Mouse (Mus musculus) gastrocnemius, postnatal 14 days (tissue): Measurements from ENCODE around the gene Med17. TPM values are rescaled to one million over a fixed set of nuclear protein-coding genes. Genes with fewer than 3 reads are reported as not detected.
"Not testable (repeated sequence)": the region's sequence is repeated elsewhere in the genome, so short reads cannot be mapped to it uniquely, and the experiment has no call there.

Experiments
- DNase-seq: peaks from one replicate; pipeline ENCODE4 v3.0.0; 2021; ENCODE audit warnings: mixed read lengths
- intact Hi-C: fragments of 180-260 bp; cut with DNase I; formaldehyde crosslinking; loops from one replicate; pipeline ENCODE4 v1.15.1; 2025; ENCODE audit warnings: low total_unique reads
- long read RNA-seq, 2 experiments: library from polyadenylated mRNA; stranded (forward); transcript quantifications; one replicate each; pipeline ENCODE4 v2.0.0; 2021
- total RNA-seq, 2 experiments: library from RNA; stranded (reverse); gene quantifications; 2 replicates each; pipeline ENCODE4 v1.2.3; 2021

The Med17 gene
- total RNA-seq: 10 to 100 TPM; 11.0 to 12.2 TPM
- long read RNA-seq, experiment 1, transcript Med17-201 (12 exons, 3,964 nt): major isoform, 9 of 11 reads
- long read RNA-seq, experiment 1, partial matches to known transcripts: 2 of 11 reads
- long read RNA-seq, experiment 1, other reads (novel, unspliced or antisense): 0 of 11 reads
- long read RNA-seq, experiment 2, transcript Med17-201 (12 exons, 3,964 nt): major isoform, 9 of 10 reads
- long read RNA-seq, experiment 2, partial matches to known transcripts: 0 of 10 reads
- long read RNA-seq, experiment 2, other reads (novel, unspliced or antisense): 1 of 10 reads

GRCm38 (mm10) chr9:15279649-15280490 is at the start of gene Med17:
TSS of gene Med17 (minus strand) at chr9:15279931.
- intact Hi-C loops: no loop called here
- DNase-seq: peak; percentile 93

GRCm38 (mm10) chr9:15318170-15318742 is 38.5 kb upstream of the Med17 start:
- no peak for DNase-seq
- intact Hi-C loops: no loop called here

DNA sequence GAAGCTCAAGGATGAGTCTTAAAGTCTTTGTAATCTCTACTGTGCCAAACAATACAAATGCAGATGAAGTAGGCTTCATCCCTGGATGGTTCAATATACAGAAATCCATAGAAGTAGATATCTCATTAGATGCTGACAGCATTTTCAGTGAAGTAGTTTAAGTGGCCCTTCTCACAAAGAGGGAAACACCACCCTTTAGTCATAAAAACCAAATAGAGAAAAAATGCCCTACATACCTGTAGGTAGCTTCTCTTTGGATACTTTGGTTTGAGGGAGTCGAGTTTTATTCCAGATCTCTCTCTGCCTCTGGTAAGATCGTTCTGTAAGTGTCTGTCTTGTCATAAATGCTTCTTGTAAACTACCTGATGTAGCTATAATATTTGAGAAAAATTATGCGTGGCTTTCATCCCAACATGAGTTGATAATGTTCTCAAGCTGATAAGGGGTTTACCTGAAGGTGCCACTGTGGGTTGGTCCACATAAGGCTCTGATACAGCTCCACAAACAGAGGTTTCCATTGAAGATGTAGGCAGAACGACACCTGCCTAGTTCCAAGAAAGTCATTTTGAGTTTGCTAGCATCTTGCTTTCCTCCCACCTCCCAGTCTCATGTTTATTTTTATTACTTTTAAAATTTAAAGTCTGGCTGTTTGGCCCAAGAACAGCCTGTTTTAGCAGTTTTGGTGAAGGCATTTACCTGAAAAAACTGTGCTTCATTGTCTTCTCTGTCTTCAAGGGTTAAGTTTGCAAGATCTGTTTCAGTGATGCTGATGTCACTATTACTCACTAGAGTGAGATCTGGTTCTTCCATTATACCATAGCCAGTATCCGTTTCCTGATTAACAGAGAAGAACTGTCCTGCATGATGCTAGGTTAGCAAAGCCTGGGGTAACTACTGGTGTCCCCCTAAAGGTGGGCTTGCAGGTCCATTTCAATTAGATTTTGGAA is 37.8 kb upstream of the Med17 start:
- intact Hi-C loops: no loop called here
- DNase-seq: no peak

DNA sequence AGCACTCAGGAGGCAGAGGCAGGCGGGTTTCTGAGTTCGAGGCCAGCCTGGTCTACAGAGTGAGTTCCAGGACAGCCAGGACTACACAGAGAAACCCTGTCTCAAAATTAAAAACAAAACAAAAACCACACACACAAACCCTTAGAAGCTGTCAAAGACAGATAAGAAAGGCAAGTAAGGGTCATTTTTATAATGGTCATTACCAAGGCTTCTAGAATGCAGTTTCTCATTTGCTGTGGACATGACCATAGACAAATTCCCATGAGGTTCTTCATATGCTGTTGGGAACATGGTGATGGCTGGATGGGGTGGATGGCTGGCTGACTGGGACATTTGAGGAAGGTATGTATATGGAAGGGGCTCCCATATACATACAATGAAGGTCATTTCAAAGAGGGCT is 36.6 kb upstream of the Med17 start:
- intact Hi-C loops, DNase-seq: not testable (repeated sequence)

GRCm38 (mm10) chr9:15314619-15315018 is 34.9 kb upstream of the Med17 start:
- DNase-seq: no peak
- intact Hi-C loops: no loop called here

- intact Hi-C loops: no loop called here
- DNase-seq: no peak
These were observed 33.9 kb upstream of the Med17 start for GRCm38 (mm10) chr9:15313633-15314032.

DNA sequence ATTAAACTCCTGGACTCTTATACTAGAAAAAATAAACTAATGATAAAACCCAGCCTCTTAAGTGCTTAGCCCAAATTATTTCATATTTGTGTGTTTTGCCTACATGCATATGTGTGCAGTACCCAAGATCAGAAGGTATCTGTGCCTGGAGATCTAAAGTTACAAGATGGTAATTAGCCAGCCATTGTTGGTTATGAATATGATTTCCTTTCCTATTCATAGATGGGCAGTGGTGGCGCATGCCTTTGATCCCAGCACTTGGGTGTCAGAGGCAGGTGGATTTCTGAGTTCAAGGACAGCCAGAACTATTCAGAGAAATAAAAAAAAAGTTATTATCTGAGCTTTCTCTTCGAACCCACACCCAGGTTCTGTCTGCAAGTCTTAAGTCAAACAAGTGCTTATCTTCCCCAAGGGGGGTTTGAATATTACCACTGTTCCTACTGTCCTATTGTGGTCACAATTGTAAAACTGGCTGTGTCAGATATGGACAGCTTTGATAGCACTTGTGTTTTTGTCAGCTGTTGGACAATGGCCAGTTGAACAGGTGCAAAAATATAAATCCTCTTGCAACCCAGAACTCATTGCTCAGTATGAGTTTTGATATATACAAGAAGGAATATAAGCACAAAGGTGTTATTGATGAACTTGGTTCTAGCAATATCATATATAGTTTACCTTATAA is 32.5 kb upstream of the Med17 start:
- intact Hi-C loops: no loop called here

GRCm38 (mm10) chr9:15310179-15310578 is 30.4 kb upstream of the Med17 start:
- intact Hi-C loops: no loop called here
- DNase-seq: no peak

More for the DNA sequence above, 32.5 kb upstream of the Med17 start:
- no peak for DNase-seq

- intact Hi-C loops: no loop called here
- DNase-seq: no peak
These were observed 29.7 kb upstream of the Med17 start for GRCm38 (mm10) chr9:15309425-15309824.

DNA sequence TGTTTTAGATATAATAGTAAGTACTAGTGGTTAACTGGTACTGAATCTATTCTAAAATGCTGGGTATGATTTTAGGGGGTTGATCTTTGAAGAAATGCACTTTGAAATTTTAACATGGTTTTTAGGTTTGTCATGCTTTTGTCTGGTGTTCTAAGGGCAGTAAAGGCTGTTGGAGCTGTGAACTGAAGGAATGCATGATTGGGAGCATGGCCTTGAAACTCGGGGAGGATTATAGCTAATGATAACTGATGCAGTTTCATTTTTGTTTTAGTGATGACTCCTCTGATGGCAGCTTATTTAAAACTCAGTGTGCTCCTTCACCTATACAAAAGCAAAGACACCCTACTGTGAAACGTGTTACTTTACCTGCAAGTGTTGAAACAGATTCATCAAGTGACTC is 28.5 kb upstream of the Med17 start:
- no peak for DNase-seq
- intact Hi-C loops: no loop called here

DNA sequence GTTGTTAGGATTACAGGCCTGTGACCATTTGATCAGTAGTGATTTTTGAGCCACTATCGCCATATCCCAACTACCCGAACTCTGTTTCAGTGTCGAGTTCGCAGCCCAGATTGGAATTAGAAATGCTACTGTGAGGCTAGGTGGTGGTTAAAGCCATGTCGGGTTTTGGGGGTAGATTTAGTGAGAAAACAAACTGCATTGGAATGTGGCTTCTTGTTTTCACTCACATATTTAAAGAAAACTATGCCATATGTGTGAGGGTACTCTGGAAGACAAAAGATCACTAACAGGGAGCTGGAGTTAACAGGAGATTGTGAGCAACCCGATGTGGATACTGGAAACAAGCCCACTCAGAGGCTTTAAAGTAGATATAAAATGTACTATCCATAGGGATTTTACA is 27.5 kb upstream of the Med17 start:
- no peak for DNase-seq
- intact Hi-C loops: no loop called here

- intact Hi-C loops: no loop called here
- no peak for DNase-seq
These were observed 26.8 kb upstream of the Med17 start, which contains the start of gene 4931406C07Rik for GRCm38 (mm10) chr9:15306398-15307119. TSS of gene 4931406C07Rik (minus strand) at chr9:15306448.

GRCm38 (mm10) chr9:15305503-15306397 is 26.0 kb upstream of the Med17 start, which contains the start of gene Taf1d:
TSS of gene Taf1d (plus strand) at chr9:15306214.
- intact Hi-C loops: no loop called here
- DNase-seq: peak; percentile 97

DNA sequence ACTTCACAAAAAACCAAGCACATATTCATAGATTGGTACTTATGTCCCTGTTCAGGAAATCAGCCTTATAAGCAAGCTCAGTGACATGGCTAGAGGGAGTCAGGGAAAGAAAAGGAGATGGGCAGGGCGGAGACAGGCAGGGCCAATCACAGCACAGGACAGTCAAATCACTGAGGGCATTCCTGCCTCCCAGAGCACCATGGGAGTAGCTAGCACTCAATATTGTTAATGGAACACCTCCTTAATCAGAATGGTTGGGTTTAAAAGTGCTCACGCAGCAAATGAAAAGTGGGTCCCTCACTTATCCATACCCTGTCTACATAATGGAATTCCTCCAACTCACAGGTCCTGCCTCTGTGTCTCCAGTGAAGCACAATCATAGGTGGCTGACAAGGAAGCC is 23.1 kb upstream of the Med17 start:
- intact Hi-C loops: no loop called here
- no peak for DNase-seq

DNA sequence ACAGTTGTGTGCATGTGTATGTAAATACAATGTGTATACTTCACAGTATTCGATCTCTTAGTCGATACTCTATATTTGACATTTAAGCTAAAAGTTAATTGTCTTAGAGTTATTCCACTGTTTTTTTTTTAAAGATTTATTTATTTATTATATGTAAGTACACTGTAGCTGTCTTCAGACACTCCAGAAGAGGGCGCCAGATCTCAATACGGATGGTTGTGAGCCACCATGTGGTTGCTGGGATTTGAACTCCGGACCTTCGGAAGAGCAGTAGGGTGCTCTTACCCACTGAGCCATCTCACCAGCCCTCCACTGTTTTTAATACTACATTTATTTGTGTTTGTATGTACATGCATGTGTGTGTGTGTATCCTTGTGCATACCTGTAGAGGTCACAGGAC is 22.3 kb upstream of the Med17 start:
- DNase-seq, intact Hi-C loops: not testable (repeated sequence)

DNA sequence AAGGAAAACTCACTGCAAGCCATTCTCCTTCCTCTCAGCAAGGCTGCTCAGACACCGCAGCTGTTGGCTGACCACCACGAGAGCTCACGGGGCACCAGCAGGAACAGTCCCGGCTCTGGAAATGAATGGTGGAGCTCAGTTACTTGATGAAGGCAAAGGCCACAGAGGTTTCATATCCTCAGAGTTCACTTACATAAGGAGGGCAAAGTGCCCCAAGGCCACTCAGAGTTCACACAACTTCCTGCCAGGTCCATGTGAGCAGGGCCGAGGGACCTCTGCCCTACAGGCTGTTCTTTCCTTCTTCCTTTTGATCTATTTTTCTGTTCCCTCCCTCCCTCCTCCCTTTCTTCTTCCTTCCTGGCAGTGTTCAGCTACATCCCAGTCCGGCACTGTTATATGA is 21.7 kb upstream of the Med17 start:
- intact Hi-C loops: no loop called here

GRCm38 (mm10) chr9:15300056-15300455 is 20.3 kb upstream of the Med17 start:
- intact Hi-C loops: no loop called here
- DNase-seq: no peak

More for the DNA sequence above, 21.7 kb upstream of the Med17 start:
- DNase-seq: peak; percentile 13
